Mouse (Mus musculus) spleen, adult 2 months (tissue): ENCODE data around the gene Nexn.

Source experiments
- CTCF ChIP-seq: fragments of 200-500 bp; IDR thresholded peaks from 2 replicates; pipeline ENCODE4 v1.5.1; 2011; ENCODE audit warnings: mild to moderate bottlenecking, inconsistent platforms; ENCODE audit not compliant: insufficient read depth, insufficient read length, insufficient replicate concordance; ENCODE audit errors: extremely low read depth
- POLR2A ChIP-seq: fragments of 200-500 bp; IDR thresholded peaks from 2 replicates; pipeline ENCODE4 v1.6.1; 2011; ENCODE audit warnings: low read depth, low read length, inconsistent platforms

- no peak for TF ChIP-seq CTCF
- no peak for TF ChIP-seq POLR2A
Observed at GRCm38 (mm10) chr3:152247708-152248107, 18.4 kb downstream of the Nexn start.
